Mouse (Mus musculus) MEL (cell line): Measurements from ENCODE around the gene Rbmx. TPM values are rescaled to one million over a fixed set of nuclear protein-coding genes. Genes with fewer than 3 reads are reported as not detected.

Experiments
- DNase-seq: peaks from one replicate; pipeline ENCODE4 v3.0.0; 2011; ENCODE audit warnings: low read depth, low spot score
- H3K27ac ChIP-seq: 2 replicates; pipeline ENCODE4 v1.5.1; 2012; ENCODE audit warnings: low read depth, mild to moderate bottlenecking, control low read depth, low read length, moderate library complexity; ENCODE audit not compliant: control insufficient read depth
- H3K27me3 ChIP-seq, 2 experiments: fragments of 150-350 bp in 1 of 2; sonication (generic) in 1 of 2; 2 replicates each; pipeline ENCODE4 v1.6.1; 2012; ENCODE audit warnings: low read length in 2 of 2, mild to moderate bottlenecking in 2 of 2, improper control_type of control experiment in 1 of 2, moderate library complexity in 1 of 2; ENCODE audit not compliant: insufficient read depth in 2 of 2, control insufficient read depth in 1 of 2
- H3K36me3 ChIP-seq, 2 experiments: 2 replicates each; pipeline ENCODE4 v1.6.1; 2012 to 2014; ENCODE audit warnings: low read length in 2 of 2, improper control_type of control experiment in 1 of 2, inconsistent platforms in 1 of 2, mild to moderate bottlenecking in 1 of 2; ENCODE audit not compliant: insufficient read depth in 2 of 2, control insufficient read depth in 1 of 2
- H3K4me1 ChIP-seq, 2 experiments: fragments of 150-350 bp in 1 of 2; sonication (generic) in 1 of 2; 2 replicates each; pipeline ENCODE4 v1.6.1; 2012; ENCODE audit warnings: low read length in 2 of 2, improper control_type of control experiment in 1 of 2, mild to moderate bottlenecking in 1 of 2; ENCODE audit not compliant: insufficient read depth in 2 of 2, control insufficient read depth in 1 of 2
- H3K4me3 ChIP-seq, 2 experiments: fragments of 150-350 bp in 1 of 2; sonication (generic) in 1 of 2; 2 replicates each; pipeline ENCODE4 v1.5.1; 2012; ENCODE audit warnings: low read depth in 2 of 2, low read length in 2 of 2, mild to moderate bottlenecking in 2 of 2, moderate library complexity in 2 of 2, control low read depth in 1 of 2, improper control_type of control experiment in 1 of 2; ENCODE audit not compliant: control insufficient read depth in 1 of 2, insufficient read depth in 1 of 2
- H3K79me2 ChIP-seq: 2 replicates; pipeline ENCODE4 v1.6.1; 2012; ENCODE audit warnings: mild to moderate bottlenecking, low read length, moderate library complexity; ENCODE audit not compliant: control insufficient read depth, poor library complexity, insufficient read depth
- H3K9ac ChIP-seq: 2 replicates; pipeline ENCODE4 v1.6.1; 2012; ENCODE audit warnings: low read depth, mild to moderate bottlenecking, control low read depth, low read length, moderate library complexity; ENCODE audit not compliant: control insufficient read depth, poor library complexity, severe bottlenecking
- H3K9me3 ChIP-seq: fragments of 150-350 bp; sonication (generic); replicated peaks from 2 replicates; pipeline ENCODE4 v1.6.1; 2012; ENCODE audit warnings: mild to moderate bottlenecking, low read length, improper control_type of control experiment, moderate library complexity; ENCODE audit not compliant: insufficient read depth
- CHD2 ChIP-seq: IDR thresholded peaks from 2 replicates; pipeline ENCODE4 v1.6.1; 2011; ENCODE audit warnings: low read length, improper control_type of control experiment
- CTCF ChIP-seq, 3 experiments: IDR thresholded peaks in 2 of 3; conservative IDR thresholded peaks in 1 of 3; 2 replicates each; pipeline ENCODE4 v1.5.1; 2011 to 2012; ENCODE audit warnings: low read length in 3 of 3, low read depth in 2 of 3, mild to moderate bottlenecking in 2 of 3, improper control_type of control experiment in 1 of 3, inconsistent platforms in 1 of 3, mixed read lengths in 1 of 3, moderate library complexity in 1 of 3; ENCODE audit not compliant: control insufficient read depth in 1 of 3, insufficient read depth in 1 of 3, poor library complexity in 1 of 3, severe bottlenecking in 1 of 3
- E2F4 ChIP-seq: IDR thresholded peaks from 2 replicates; pipeline ENCODE4 v1.6.1; 2011; ENCODE audit warnings: low read depth, low read length, improper control_type of control experiment, borderline replicate concordance
- ELF1 ChIP-seq: IDR thresholded peaks from 2 replicates; pipeline ENCODE4 v1.6.1; 2014; ENCODE audit warnings: low read depth, mild to moderate bottlenecking, inconsistent platforms, low read length, improper control_type of control experiment, moderate library complexity
- GABPA ChIP-seq: IDR thresholded peaks from 2 replicates; pipeline ENCODE4 v1.6.1; 2012; ENCODE audit warnings: low read depth, mild to moderate bottlenecking, inconsistent platforms, low read length, improper control_type of control experiment, moderate library complexity
- GATA1 ChIP-seq: IDR thresholded peaks from 2 replicates; pipeline ENCODE4 v1.6.1; 2011; ENCODE audit warnings: low read depth, low read length, improper control_type of control experiment
- HCFC1 ChIP-seq: IDR thresholded peaks from 2 replicates; pipeline ENCODE4 v1.6.1; 2012; ENCODE audit warnings: low read depth, mild to moderate bottlenecking, inconsistent platforms, low read length, improper control_type of control experiment, moderate library complexity
- JUND ChIP-seq: IDR thresholded peaks from 2 replicates; pipeline ENCODE4 v1.6.1; 2011; ENCODE audit warnings: low read depth, mild to moderate bottlenecking, improper control_type of control experiment, low read length
- MAFK ChIP-seq: IDR thresholded peaks from 2 replicates; pipeline ENCODE4 v1.6.1; 2011; ENCODE audit warnings: low read depth, mild to moderate bottlenecking, low read length, improper control_type of control experiment, borderline replicate concordance
- MAX ChIP-seq: IDR thresholded peaks from 2 replicates; pipeline ENCODE4 v1.6.1; 2011; ENCODE audit warnings: low read length, improper control_type of control experiment
- MEF2A ChIP-seq: IDR thresholded peaks from 2 replicates; pipeline ENCODE4 v1.6.1; 2014; ENCODE audit warnings: low read depth, mild to moderate bottlenecking, inconsistent platforms, low read length, improper control_type of control experiment; ENCODE audit not compliant: poor library complexity, insufficient replicate concordance, severe bottlenecking; ENCODE audit errors: extremely low read depth
- MXI1 ChIP-seq: IDR thresholded peaks from 2 replicates; pipeline ENCODE4 v1.6.1; 2011; ENCODE audit warnings: mild to moderate bottlenecking, low read depth, low read length, improper control_type of control experiment
- MYB ChIP-seq: IDR thresholded peaks from 2 replicates; pipeline ENCODE4 v1.6.1; 2011; ENCODE audit warnings: mild to moderate bottlenecking, low read depth, low read length, improper control_type of control experiment
- NELFE ChIP-seq: IDR thresholded peaks from 2 replicates; pipeline ENCODE4 v1.6.1; 2011; ENCODE audit warnings: low read depth, low read length, improper control_type of control experiment
- RAD21 ChIP-seq: IDR thresholded peaks from 2 replicates; pipeline ENCODE4 v1.6.1; 2011; ENCODE audit warnings: mild to moderate bottlenecking, low read depth, low read length, improper control_type of control experiment
- SMC3 ChIP-seq: IDR thresholded peaks from 2 replicates; pipeline ENCODE4 v1.6.1; 2011; ENCODE audit warnings: low read depth, low read length, improper control_type of control experiment
- TCF12 ChIP-seq: IDR thresholded peaks from 2 replicates; pipeline ENCODE4 v1.6.1; 2014; ENCODE audit warnings: low read depth, mild to moderate bottlenecking, inconsistent platforms, low read length, improper control_type of control experiment, moderate library complexity
- UBTF ChIP-seq: IDR thresholded peaks from 2 replicates; pipeline ENCODE4 v1.6.1; 2012; ENCODE audit warnings: low read depth, mild to moderate bottlenecking, inconsistent platforms, low read length, improper control_type of control experiment, moderate library complexity, borderline replicate concordance; ENCODE audit not compliant: insufficient read depth
- USF1 ChIP-seq: IDR thresholded peaks from 2 replicates; pipeline ENCODE4 v1.6.1; 2014; ENCODE audit warnings: low read depth, mild to moderate bottlenecking, inconsistent platforms, low read length, improper control_type of control experiment, moderate library complexity
- ZC3H11A ChIP-seq: IDR thresholded peaks from 2 replicates; pipeline ENCODE4 v1.6.1; 2012; ENCODE audit warnings: low read depth, mild to moderate bottlenecking, inconsistent platforms, low read length, improper control_type of control experiment
- ZNF384 ChIP-seq: IDR thresholded peaks from 2 replicates; pipeline ENCODE4 v1.6.1; 2012; ENCODE audit warnings: low read depth, mild to moderate bottlenecking, inconsistent platforms, low read length, improper control_type of control experiment
- polyA plus RNA-seq, 2 experiments: library from polyadenylated mRNA; stranded (reverse) in 1 of 2; unstranded in 1 of 2; fragments of >175 nt in 1 of 2; fragments of >200 nt in 1 of 2; gene quantifications; 2 replicates each; pipeline versions ENCODE4 v1.2.1 to v1.2.4; 2012; ENCODE audit warnings: low replicate concordance in 2 of 2, low read depth in 1 of 2; ENCODE audit not compliant: insufficient read length in 2 of 2, insufficient read depth in 1 of 2, missing spikeins in 1 of 2
- total RNA-seq: library from RNA; depleted of rRNA; stranded (reverse); fragments of 300-350 nt; gene quantifications from 2 replicates; pipeline ENCODE4 v1.2.3, GENCODE M21; 2012

Rbmx gene
- total and polyA plus RNA-seq, 3 experiments = 35.6 to 61.1 (median 53.1) TPM

- Histone ChIP-seq H3K79me2 (no peaks in the 10 kb centered on the region), H3K9me3 (no peaks in the 10 kb centered on the region), H3K9ac (no peak overlapping the region), H3K4me1 (no peaks in the 10 kb centered on the region), H3K27ac (no peak overlapping the region), H3K36me3 (no peaks in the 10 kb centered on the region), H3K4me3 (no peak overlapping the region), H3K27me3 (no peaks in the 10 kb centered on the region)
- TF ChIP-seq ZC3H11A (peak; percentile 19; the same call in 1 of the 2 replicates), CTCF (IDR thresholded peaks at IDR 0.05 in 2 of 3, conservative IDR thresholded peaks at IDR 0.05 in 1 of 3; ENCODE audit: control insufficient read depth in 1 of 3, insufficient read depth in 1 of 3, low read depth in 2 of 3, low read length in 3 of 3, poor library complexity in 1 of 3, severe bottlenecking in 1 of 3) (peak; percentile 22 to 62 (median 32); a peak in 4 of 6 replicates), USF1 (no peak), TCF12 (no peak), HCFC1 (no peak), E2F4 (no peak), MXI1 (no peak), UBTF (no peak), RAD21 (peak; percentile 61), SMC3 (peak; percentile 49), CHD2 (no peak), GABPA (no peak), GATA1 (no peak)
- DNase-seq = peak; percentile 36
Observed at GRCm38 (mm10) chrX:57403651-57404050, 10.8 kb upstream of the Rbmx start.

- H3K9me3 ChIP-seq = no peaks in the 10 kb centered on the region
- no peak for TF ChIP-seq MAFK
- no peak for TF ChIP-seq ELF1
- no peak for TF ChIP-seq SMC3
- no peak for TF ChIP-seq CTCF (IDR thresholded peaks at IDR 0.05 in 2 of 3, conservative IDR thresholded peaks at IDR 0.05 in 1 of 3; ENCODE audit: control insufficient read depth in 1 of 3, insufficient read depth in 1 of 3, low read depth in 2 of 3, low read length in 3 of 3, poor library complexity in 1 of 3, severe bottlenecking in 1 of 3)
- TF ChIP-seq TCF12 = no peak
- no peak for TF ChIP-seq MAX
- TF ChIP-seq NELFE = no peak
- TF ChIP-seq JUND = no peak
- TF ChIP-seq ZNF384 = no peak
- TF ChIP-seq MYB = no peak
- TF ChIP-seq USF1 = no peak
- no peak for TF ChIP-seq MEF2A
Observed at GRCm38 (mm10) chrX:57401388-57401787, 8.6 kb upstream of the Rbmx start.

More at GRCm38 (mm10) chrX:57401388-57401787, 8.6 kb upstream of the Rbmx start:
- no peaks in the 10 kb centered on the region for H3K79me2 ChIP-seq
- H3K27ac ChIP-seq = no peak overlapping the region
- H3K9ac ChIP-seq = no peak overlapping the region
- no peaks in the 10 kb centered on the region for H3K4me1 ChIP-seq
- H3K4me3 ChIP-seq = no peak overlapping the region
- no peaks in the 10 kb centered on the region for H3K36me3 ChIP-seq
- DNase-seq = no peak
- H3K27me3 ChIP-seq = no peaks in the 10 kb centered on the region
